Mouse (Mus musculus) cerebellum, postnatal 4 days (tissue): Measurements from ENCODE around the gene Mogs.

ENCODE experiments used
- DNase-seq, 2 experiments: peaks; one replicate each; pipeline ENCODE4 v3.0.0; 2022; ENCODE audit warnings: low spot score in 2 of 2, mixed read lengths in 1 of 2

Mogs gene

GRCm38 (mm10) chr6:83121863-83122710 is 6.8 kb downstream of the Mogs start:
- DNase-seq: peak; percentile 36 to 50

- DNase-seq: no peak
These were observed 7.7 kb downstream of the Mogs start for GRCm38 (mm10) chr6:83122961-83123360.

- peak; percentile 64 to 87 for DNase-seq
These were observed 9.6 kb downstream of the Mogs start for GRCm38 (mm10) chr6:83124851-83125312.

- DNase-seq: no peak
These were observed 10.0 kb downstream of the Mogs start, which contains the start of gene Ino80b for GRCm38 (mm10) chr6:83125331-83125730. Gene Ino80b (minus strand): TSS chr6:83125431.

- DNase-seq: no peak
These were observed 12.1 kb downstream of the Mogs start for GRCm38 (mm10) chr6:83127419-83127818.

- DNase-seq: no peak
These were observed 16.3 kb downstream of the Mogs start for GRCm38 (mm10) chr6:83131469-83132034.

- DNase-seq: no peak
These were observed 17.1 kb downstream of the Mogs start for GRCm38 (mm10) chr6:83132176-83132919.

GRCm38 (mm10) chr6:83134226-83134625 is 18.9 kb downstream of the Mogs start:
- DNase-seq: no peak

GRCm38 (mm10) chr6:83134951-83135513 is 19.7 kb downstream of the Mogs start, which contains the start of gene Rtkn:
Gene Rtkn (plus strand): TSS chr6:83135463.
- no peak for DNase-seq

GRCm38 (mm10) chr6:83135571-83136161 is 20.4 kb downstream of the Mogs start:
- no peak for DNase-seq

- DNase-seq: no peak
These were observed 21.1 kb downstream of the Mogs start for GRCm38 (mm10) chr6:83136291-83136880.

- peak in 1 of 2 experiments; percentile 56 for DNase-seq
These were observed 21.7 kb downstream of the Mogs start for GRCm38 (mm10) chr6:83136881-83137575.

- DNase-seq: no peak
These were observed 22.3 kb downstream of the Mogs start for GRCm38 (mm10) chr6:83137576-83137950.

- DNase-seq: no peak
These were observed 22.8 kb downstream of the Mogs start for GRCm38 (mm10) chr6:83138056-83138455.

GRCm38 (mm10) chr6:83140044-83140443 is 24.7 kb downstream of the Mogs start:
- no peak for DNase-seq

- DNase-seq: no peak
These were observed 26.3 kb downstream of the Mogs start for GRCm38 (mm10) chr6:83141636-83142035.

- DNase-seq: no peak
These were observed 27.0 kb downstream of the Mogs start for GRCm38 (mm10) chr6:83142211-83142731.

GRCm38 (mm10) chr6:83142886-83143285 is 27.6 kb downstream of the Mogs start:
- no peak for DNase-seq

- no peak for DNase-seq
These were observed 29.9 kb downstream of the Mogs start for GRCm38 (mm10) chr6:83145209-83145608.

GRCm38 (mm10) chr6:83145805-83146204 is 30.5 kb downstream of the Mogs start:
- no peak for DNase-seq
